Mouse (Mus musculus) thymus, postnatal 14 days (tissue): ENCODE results near the gene Tti1.
A peak's percentile ranks its signal among the peaks of the same experiment; 100 is the strongest.

Experiments used
- DNase-seq: peaks from one replicate; pipeline ENCODE4 v3.0.0; 2021

Gene Tti1

DNA sequence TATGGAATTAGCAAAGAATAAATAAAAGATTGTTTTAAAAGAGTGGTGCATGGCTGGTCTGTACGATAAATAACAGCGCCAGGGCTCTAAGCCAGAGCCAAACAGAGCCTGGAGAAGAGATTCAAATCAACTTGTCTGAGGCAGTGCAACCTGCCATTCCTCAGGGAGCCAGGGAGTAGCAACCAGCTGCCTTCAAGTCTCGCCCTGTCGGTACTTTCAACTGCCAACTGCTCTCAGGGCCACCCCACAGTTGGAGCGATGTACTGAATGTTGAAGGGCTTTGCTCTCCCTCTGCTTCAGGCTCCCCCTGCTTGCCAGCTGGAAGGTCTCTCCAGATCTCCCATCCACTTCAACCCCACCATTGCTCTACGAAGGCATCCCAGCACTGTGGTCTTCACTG, 58.1 kb downstream of the Tti1 start:
- DNase-seq, result no peak

DNA sequence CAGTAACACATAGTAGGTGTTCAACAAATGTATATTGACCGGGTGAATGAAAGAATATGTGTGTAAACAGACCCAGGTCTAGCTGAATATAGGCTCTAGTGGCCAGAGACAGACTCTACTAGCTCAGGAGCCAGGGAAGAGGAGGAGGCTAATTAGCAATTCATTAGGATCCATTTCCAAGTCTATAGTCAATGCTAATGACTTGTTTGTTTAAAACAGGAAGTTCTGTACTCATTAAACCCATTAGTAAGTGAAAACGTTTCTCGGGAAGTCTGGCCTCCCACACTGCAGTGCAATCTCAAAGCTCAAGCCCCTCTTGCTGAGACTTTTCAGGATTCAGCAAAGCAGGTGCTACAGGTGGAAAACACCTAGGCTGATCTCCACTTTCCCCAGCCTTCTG, 60.4 kb downstream of the Tti1 start:
- no peak for DNase-seq

DNA sequence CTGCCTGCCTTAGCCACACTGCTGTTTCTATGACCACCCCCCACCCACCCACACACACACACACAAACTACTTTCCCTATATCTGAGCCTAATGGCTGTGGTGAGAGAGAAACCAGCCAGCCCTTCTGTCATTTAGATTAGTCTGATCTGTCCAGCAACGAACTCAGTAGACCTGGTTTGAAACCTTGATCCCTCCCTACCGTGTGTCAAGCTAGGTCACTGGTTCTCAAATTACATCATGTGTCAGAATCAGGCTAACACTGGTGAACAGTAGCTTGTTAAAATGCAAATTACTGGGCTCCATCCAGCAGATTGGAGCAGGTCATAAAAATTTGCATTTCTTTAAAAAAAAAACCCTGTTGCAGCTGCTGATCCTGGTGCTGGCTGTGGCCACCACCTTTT, 70.5 kb downstream of the Tti1 start:
- DNase-seq, result no peak

DNA sequence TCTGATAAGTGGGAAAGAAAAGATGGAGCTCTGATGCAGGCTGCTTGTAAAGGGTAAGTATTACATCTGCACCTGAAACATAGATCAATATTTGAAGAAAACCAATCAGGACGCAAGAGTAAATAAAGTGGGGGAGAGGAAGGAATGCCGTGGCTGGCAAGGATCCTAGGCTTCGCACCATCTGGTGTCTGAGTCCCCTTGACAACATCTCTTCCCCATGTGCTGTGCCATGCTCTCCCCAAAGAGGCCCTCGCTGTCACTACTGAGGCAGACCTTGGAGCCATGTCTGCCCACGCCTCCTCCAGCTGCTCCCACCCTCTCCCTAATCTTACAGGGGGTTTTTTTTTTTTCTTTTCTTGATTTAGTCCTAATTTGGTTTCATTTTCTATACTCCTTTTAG, 74.3 kb downstream of the Tti1 start:
- no peak for DNase-seq

DNA sequence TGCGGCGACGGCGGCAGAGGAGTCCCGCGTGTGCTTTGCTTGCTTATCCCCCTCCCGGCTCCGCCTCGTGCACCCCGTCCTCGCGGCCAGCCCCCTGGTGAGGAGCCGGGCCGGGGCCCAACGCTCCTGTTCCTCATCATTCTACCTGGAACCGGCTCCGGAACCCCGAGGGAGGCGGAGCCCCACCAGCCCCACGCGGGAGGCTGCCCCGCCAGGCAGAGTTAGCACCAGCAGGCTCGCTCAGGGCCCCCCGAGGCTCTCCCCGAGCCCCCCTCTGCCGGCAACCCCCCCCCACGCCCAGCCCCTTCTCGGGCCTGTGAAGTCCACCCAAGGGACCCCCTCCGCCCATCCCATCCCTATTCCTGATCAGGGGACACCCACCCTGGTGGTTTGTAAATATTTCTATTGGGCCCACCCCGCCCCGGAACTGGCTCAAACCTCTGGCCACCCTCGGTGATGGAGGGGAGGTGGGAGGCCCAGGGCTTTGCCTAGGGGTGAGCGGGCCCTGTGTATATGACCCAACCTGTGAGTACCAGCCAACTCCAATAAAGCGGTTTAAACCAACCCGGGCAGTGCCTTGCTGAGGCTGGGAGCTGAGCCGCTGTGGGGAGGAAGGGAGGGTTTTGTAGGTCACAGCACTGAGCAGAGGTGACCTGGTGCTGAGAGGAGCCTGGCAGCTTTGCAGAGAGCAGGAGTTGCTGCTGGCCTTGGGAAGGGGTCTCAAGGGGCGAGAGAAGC, 83.9 kb downstream of the Tti1 start:
- no peak for DNase-seq

DNA sequence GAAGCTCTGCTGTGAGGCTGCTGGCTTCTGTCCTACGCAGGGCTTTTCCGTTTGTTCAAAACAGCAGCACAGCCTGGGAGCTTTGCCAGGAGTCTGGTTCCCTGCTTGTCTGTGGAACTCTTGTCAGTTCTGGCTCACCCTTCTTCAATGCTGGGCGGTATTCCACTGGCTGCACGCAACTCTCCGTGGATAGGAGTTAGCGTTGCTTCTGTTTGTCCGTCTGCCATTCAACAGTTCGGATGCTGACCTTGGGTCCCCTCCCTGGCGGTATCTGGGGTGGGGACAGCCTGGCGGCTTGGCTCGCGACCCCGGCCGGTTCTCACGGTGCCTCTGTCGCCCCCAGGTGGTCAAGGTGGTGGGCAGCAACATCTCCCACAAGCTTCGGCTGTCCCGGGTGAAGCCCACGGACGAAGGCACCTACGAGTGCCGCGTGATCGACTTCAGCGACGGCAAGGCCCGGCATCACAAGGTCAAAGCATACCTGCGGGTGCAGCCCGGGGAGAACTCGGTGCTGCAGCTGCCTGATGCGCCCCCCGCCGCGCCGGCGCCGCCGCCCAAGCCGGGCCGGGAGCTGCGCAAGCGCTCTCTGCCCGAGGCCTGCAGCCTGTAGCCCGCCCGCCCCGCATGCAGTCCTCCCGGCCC, 84.6 kb downstream of the Tti1 start:
- peak; percentile 57 for DNase-seq

DNA sequence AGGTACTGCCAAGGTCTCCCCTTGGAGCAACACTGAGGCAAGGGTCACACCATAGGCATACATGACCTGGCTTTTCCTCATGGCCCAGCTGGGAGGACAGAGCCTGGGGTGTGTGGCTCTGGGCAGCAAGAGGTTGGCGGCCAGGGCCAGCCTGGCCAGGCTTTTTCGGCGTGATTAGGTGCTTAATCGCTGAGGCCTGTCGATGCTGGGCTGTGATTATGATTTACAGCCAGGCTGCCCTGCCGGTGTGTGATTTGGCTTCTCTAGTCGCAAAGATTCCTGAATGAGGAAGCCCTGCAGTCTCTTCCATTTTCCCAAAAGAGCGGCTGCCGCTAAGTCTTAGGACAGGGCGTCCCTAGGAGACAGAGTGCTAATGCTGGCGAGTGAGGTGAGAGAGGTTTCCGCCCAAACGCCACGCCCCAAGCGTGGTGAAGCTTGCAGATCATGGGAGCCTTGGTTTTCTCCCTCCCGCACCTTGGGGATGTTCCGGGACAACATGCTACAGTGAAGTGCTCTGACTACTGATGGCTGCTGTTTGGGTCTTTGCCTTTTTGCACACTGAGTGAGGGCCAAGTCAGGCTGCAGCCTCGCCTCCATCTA, 87.5 kb downstream of the Tti1 start:
- no peak for DNase-seq

DNA sequence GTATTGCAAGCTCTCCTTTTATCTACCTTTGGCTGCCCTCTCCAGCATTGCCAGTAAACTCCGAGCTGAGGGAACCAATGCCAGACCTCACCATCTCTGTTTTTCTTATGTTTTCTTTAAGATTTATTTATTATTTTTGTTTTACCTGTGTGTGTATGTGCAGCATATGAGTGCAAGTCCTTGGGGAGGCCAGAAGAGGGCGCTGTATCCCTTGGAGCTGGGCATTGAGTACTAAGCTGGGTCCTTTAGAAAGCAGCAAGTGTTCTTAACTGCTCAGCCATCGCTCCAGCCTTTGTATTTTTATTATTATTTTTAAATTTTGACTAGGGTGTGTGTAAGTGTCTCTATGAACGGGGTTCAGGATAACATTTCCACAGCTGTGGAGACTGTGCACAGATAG, 91.6 kb downstream of the Tti1 start:
- DNase-seq, result no peak

DNA sequence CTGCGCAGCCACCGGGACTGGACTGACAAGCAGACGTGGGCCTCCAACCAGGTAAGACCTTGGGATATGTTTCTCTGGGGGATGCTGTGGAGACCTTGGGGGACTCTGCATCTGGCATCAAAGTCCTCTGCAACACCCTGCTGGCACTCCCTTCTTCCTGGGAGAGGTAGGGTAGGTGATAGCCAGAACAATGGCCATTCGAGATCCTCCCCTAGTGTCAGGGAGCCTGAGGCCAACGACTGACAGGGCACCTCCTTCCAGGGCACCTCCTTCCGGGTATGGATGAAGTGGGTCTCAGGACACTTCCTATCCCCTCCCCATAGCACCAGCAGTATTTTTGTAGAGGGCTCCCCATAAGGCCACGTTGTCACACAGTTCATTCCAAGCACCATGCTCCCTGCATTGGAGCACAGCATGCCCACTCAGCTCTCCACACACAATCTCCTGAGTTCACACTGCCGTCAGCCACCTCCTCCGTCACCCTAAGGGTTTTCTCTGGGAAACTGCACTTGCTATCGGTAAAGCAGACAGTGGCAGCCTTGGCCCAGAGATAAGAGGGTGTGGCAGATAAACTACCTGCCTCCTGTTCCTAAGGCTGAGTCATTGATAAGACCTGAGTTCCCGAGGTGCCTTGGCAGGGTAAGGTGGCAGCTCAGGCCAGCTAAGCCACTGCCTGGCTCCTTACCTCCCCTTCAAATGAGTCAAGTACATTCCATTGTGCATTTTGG, 92.6 kb downstream of the Tti1 start:
- no peak for DNase-seq

DNA sequence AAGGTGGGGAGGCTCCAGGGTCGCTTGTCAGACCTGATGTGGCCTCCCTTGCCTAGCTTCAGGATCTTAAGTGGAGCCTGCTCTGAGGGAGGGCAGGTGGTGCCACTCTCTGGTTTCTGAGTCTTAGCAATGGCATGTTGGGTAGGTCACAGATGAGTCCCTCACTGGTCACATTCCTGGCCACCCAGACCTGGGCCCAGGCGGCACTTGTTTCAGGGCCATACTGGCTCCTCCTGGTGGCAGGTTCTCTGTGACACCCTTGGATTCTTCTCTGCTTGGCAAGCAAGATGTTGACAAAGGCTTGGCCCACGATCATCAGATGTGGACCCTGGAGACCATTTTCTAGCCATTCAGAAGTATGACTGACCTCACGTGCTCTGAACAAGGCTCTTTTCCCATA, 95.6 kb downstream of the Tti1 start:
- DNase-seq, result no peak
